Mouse (Mus musculus): Measurements from ENCODE around the gene Fgfr2.

Fgfr2 gene

GRCm38 (mm10) chr7:132315149-132316091 is 807.7 kb downstream of the Fgfr2 start:
- DNase-seq, result peak; percentile 84 to 91

GRCm38 (mm10) chr7:132312396-132312795 is 810.8 kb downstream of the Fgfr2 start:
- no peak for DNase-seq

- no peak for DNase-seq
Measured at GRCm38 (mm10) chr7:132308537-132309191, 814.5 kb downstream of the Fgfr2 start.

GRCm38 (mm10) chr7:132307722-132308271 is 815.4 kb downstream of the Fgfr2 start:
- DNase-seq, result peak; percentile 47 to 64

GRCm38 (mm10) chr7:132306671-132307412 is 816.3 kb downstream of the Fgfr2 start:
- no peak for DNase-seq

GRCm38 (mm10) chr7:132305492-132306375 is 817.4 kb downstream of the Fgfr2 start:
- DNase-seq, result no peak

GRCm38 (mm10) chr7:132304424-132305085 is 818.6 kb downstream of the Fgfr2 start:
- DNase-seq, result no peak

GRCm38 (mm10) chr7:132303988-132304387 is 819.2 kb downstream of the Fgfr2 start:
- no peak for DNase-seq

GRCm38 (mm10) chr7:132302508-132303241 is 820.5 kb downstream of the Fgfr2 start:
- no peak for DNase-seq

- DNase-seq, result peak; percentile 46 to 55
Measured at GRCm38 (mm10) chr7:132299661-132300210, 823.4 kb downstream of the Fgfr2 start.

GRCm38 (mm10) chr7:132298412-132298990 is 824.6 kb downstream of the Fgfr2 start:
- DNase-seq, result no peak

GRCm38 (mm10) chr7:132296661-132297443 is 826.3 kb downstream of the Fgfr2 start:
- DNase-seq, result no peak

- no peak for DNase-seq
Measured at GRCm38 (mm10) chr7:132296132-132296531, 827.0 kb downstream of the Fgfr2 start.

- no peak for DNase-seq
Measured at GRCm38 (mm10) chr7:132287340-132287664, 835.8 kb downstream of the Fgfr2 start.

GRCm38 (mm10) chr7:132286630-132287339 is 836.4 kb downstream of the Fgfr2 start:
- DNase-seq, result peak; percentile 51 to 70

- no peak for DNase-seq
Measured at GRCm38 (mm10) chr7:132284795-132285194, 838.4 kb downstream of the Fgfr2 start.

- peak in 1 of 2 experiments; percentile 44 for DNase-seq
Measured at GRCm38 (mm10) chr7:132284048-132284737, 839.0 kb downstream of the Fgfr2 start.

- no peak for DNase-seq
Measured at GRCm38 (mm10) chr7:132282576-132282975, 840.6 kb downstream of the Fgfr2 start.
